Mouse (Mus musculus): ENCODE results near the gene Tmem59l. TPM values are rescaled to one million over a fixed set of nuclear protein-coding genes. Genes with fewer than 3 reads are reported as not detected.

Gene Tmem59l
- polyA plus RNA-seq, 1 experiment, result 0.44 TPM

DNA sequence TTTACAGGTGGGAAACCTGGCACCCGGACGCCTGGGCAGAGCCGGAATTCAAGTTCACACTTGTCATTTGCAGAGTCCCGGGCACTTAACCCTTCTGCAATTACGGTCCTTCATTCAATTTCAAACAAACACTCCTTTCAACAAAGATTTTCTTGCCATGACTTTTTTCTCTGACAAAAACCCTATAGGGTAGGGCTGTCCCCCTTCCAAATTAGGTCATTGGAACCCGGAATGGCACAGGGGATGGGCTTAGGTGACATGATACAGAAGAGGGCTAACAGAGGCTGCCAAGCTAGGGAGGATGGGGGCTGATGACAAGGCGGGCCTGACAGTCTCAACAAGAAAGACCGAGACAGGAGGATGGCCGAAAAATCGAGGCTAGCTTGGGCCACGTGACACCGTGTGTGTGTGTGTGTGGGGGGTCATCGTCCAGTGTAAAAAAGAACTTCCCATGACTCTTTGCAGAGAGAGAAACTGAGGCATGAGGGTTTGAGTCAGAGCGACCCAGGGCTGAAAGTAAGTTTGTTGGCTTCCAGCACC, 1.8 kb upstream of the Tmem59l start:
- no peaks in the 10 kb centered on the region for H3K4me1 ChIP-seq (ENCODE audit: control insufficient read depth, insufficient read depth, low read length)
- no peak overlapping the region for H3K27ac ChIP-seq (ENCODE audit: insufficient read depth, low read depth, low read length)
- peaks cover 12% of the 10 kb centered on the region; the same call in 1 of the 2 replicates for H3K27me3 ChIP-seq (replicated peaks; ENCODE audit: control insufficient read depth, insufficient read depth, low read length)
- H3K36me3 ChIP-seq (ENCODE audit: control insufficient read depth, insufficient read depth, low read length), result no peaks in the 10 kb centered on the region
- 11% methylated on average over 14 of the region's 14 CpGs for WGBS
- TF ChIP-seq CTCF (conservative IDR thresholded peaks at IDR 0.05; ENCODE audit: insufficient read depth, insufficient read length, low read depth, low read length) (no peak), POLR2A (IDR thresholded peaks at IDR 0.05; ENCODE audit: low read depth, low read length) (no peak)
- H3K4me3 ChIP-seq (ENCODE audit: insufficient read depth, low read depth, low read length), result no peak overlapping the region
- no peak for DNase-seq

- TF ChIP-seq CTCF (conservative IDR thresholded peaks at IDR 0.05; ENCODE audit: insufficient read depth, insufficient read length, low read depth, low read length) (no peak), POLR2A (IDR thresholded peaks at IDR 0.05; ENCODE audit: low read depth, low read length) (no peak)
- 9% methylated on average over 55 of the region's 55 CpGs for WGBS
- Histone ChIP-seq H3K27me3 (replicated peaks; ENCODE audit: control insufficient read depth, insufficient read depth, low read length) (peaks cover 9% of the 10 kb centered on the region; the same call in 1 of the 2 replicates), H3K36me3 (ENCODE audit: control insufficient read depth, insufficient read depth, low read length) (no peaks in the 10 kb centered on the region), H3K4me3 (ENCODE audit: insufficient read depth, low read depth, low read length) (no peak overlapping the region; the same call in 1 of the 2 replicates), H3K4me1 (ENCODE audit: control insufficient read depth, insufficient read depth, low read length) (no peaks in the 10 kb centered on the region), H3K27ac (ENCODE audit: insufficient read depth, low read depth, low read length) (no peak overlapping the region)
- peak; percentile 59 for DNase-seq
Observed at GRCm38 (mm10) chr8:70487993-70488796, 1.0 kb upstream of the Tmem59l start.

- H3K4me3 ChIP-seq (ENCODE audit: insufficient read depth, low read depth, low read length), result no peak overlapping the region
- no peaks in the 10 kb centered on the region for H3K36me3 ChIP-seq (ENCODE audit: control insufficient read depth, insufficient read depth, low read length)
- no peak for TF ChIP-seq CTCF (conservative IDR thresholded peaks at IDR 0.05; ENCODE audit: insufficient read depth, insufficient read length, low read depth, low read length)
- TF ChIP-seq POLR2A (IDR thresholded peaks at IDR 0.05; ENCODE audit: low read depth, low read length), result no peak
- DNase-seq, result no peak
- H3K27ac ChIP-seq (ENCODE audit: insufficient read depth, low read depth, low read length), result no peak overlapping the region
- peaks cover 3% of the 10 kb centered on the region; the same call in 1 of the 2 replicates for H3K27me3 ChIP-seq (replicated peaks; ENCODE audit: control insufficient read depth, insufficient read depth, low read length)
- H3K4me1 ChIP-seq (ENCODE audit: control insufficient read depth, insufficient read depth, low read length), result no peaks in the 10 kb centered on the region
- WGBS, result 73% methylated on average over 7 of the region's 7 CpGs
Observed at GRCm38 (mm10) chr8:70486191-70486681, 922 bp downstream of the Tmem59l start.

GRCm38 (mm10) chr8:70482943-70483342, 4.2 kb downstream of the Tmem59l start:
- no peak for DNase-seq
- Histone ChIP-seq H3K27me3 (replicated peaks; ENCODE audit: control insufficient read depth, insufficient read depth, low read length) (no peaks in the 10 kb centered on the region; the same call in 1 of the 2 replicates), H3K36me3 (ENCODE audit: control insufficient read depth, insufficient read depth, low read length) (no peaks in the 10 kb centered on the region), H3K27ac (ENCODE audit: insufficient read depth, low read depth, low read length) (no peak overlapping the region), H3K4me1 (ENCODE audit: control insufficient read depth, insufficient read depth, low read length) (no peaks in the 10 kb centered on the region), H3K4me3 (ENCODE audit: insufficient read depth, low read depth, low read length) (no peak overlapping the region)
- TF ChIP-seq CTCF (conservative IDR thresholded peaks at IDR 0.05; ENCODE audit: insufficient read depth, insufficient read length, low read depth, low read length) (no peak), POLR2A (IDR thresholded peaks at IDR 0.05; ENCODE audit: low read depth, low read length) (no peak)
- WGBS, result 83% methylated on average over 2 of the region's 2 CpGs

- Histone ChIP-seq H3K4me1 (ENCODE audit: control insufficient read depth, insufficient read depth, low read length) (no peaks in the 10 kb centered on the region), H3K36me3 (ENCODE audit: control insufficient read depth, insufficient read depth, low read length) (no peaks in the 10 kb centered on the region), H3K4me3 (ENCODE audit: insufficient read depth, low read depth, low read length) (no peak overlapping the region), H3K27ac (ENCODE audit: insufficient read depth, low read depth, low read length) (no peak overlapping the region), H3K27me3 (replicated peaks; ENCODE audit: control insufficient read depth, insufficient read depth, low read length) (no peaks in the 10 kb centered on the region)
- DNase-seq, result no peak
- no peak for TF ChIP-seq CTCF (conservative IDR thresholded peaks at IDR 0.05; ENCODE audit: insufficient read depth, insufficient read length, low read depth, low read length)
- no peak for TF ChIP-seq POLR2A (IDR thresholded peaks at IDR 0.05; ENCODE audit: low read depth, low read length)
- WGBS, result 85% methylated on average over 3 of the region's 3 CpGs
Observed at GRCm38 (mm10) chr8:70481908-70482307, 5.2 kb downstream of the Tmem59l start.

DNA sequence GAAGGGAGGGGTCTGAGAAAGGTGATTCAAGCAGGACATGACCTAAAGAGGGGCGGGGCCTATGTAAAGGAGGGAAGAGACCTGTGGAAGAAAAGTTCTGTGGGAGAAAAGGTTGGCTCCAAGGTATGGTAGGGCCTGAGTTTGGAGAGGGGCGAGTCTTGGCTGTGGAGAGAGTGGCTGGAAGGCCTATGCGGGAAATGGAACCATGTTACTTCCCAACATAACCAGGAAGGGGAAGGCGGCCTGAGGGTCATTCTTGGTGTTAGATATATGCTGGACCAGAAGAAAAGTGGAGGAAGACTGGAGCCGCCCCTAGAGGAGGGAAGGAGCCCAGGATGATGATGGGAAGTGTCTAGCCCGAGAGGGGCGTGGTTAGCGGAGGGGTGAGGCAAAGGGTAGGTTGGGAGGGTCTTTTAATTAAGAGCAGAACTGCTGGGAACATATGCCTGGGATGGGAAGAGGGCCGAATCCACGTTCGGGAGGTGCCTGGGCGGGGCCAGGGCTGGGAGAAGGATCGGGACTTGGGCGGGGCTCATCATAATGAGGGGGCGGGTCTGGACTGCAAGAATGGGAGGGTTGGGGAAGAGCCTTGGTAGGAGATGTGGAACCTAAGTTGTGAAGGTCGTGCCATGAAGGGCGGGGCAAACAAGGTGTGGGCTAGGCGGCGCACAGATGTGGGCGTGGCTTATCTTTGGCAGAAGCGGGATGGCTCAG, 9.7 kb downstream of the Tmem59l start:
- Histone ChIP-seq H3K27me3 (replicated peaks; ENCODE audit: control insufficient read depth, insufficient read depth, low read length) (no peaks in the 10 kb centered on the region), H3K4me1 (ENCODE audit: control insufficient read depth, insufficient read depth, low read length) (no peaks in the 10 kb centered on the region), H3K36me3 (ENCODE audit: control insufficient read depth, insufficient read depth, low read length) (no peaks in the 10 kb centered on the region), H3K27ac (ENCODE audit: insufficient read depth, low read depth, low read length) (no peak overlapping the region), H3K4me3 (ENCODE audit: insufficient read depth, low read depth, low read length) (peak overlapping the region; percentile 85; the same call in 1 of the 2 replicates)
- WGBS, result 6% methylated on average over 21 of the region's 21 CpGs
- DNase-seq, result peak; percentile 27
- TF ChIP-seq POLR2A (IDR thresholded peaks at IDR 0.05; ENCODE audit: low read depth, low read length), result no peak
- TF ChIP-seq CTCF (conservative IDR thresholded peaks at IDR 0.05; ENCODE audit: insufficient read depth, insufficient read length, low read depth, low read length), result no peak

Measured in kidney, adult 2 months (tissue).